29 mouse cellular contexts compared by ENCODE assay signal in genomic region chr2:101015353-101015752, GRCm38 (mm10).
"Had no signal": no experiment of that assay in that cellular context is flagged by ENCODE, and none has a peak within 500 bp of the region (broad histone marks: within the 10 kb centered on the region; RNA-seq: fewer than 3 reads in every experiment).

No protein-coding gene starts in this region.

- DNase-seq: cerebellum, adult 2 months; cerebellum, adult 8-10 months; cerebellum, adult 9-10 months; cerebellum, adult 9-11 months; cerebellum, postnatal 10 days; cerebellum, postnatal 14 days; cerebellum, postnatal 25 days; cerebellum, postnatal 36 days; embryo, embryonic 11 days; forebrain, postnatal 0 days; gastrocnemius, adult 2 months; gastrocnemius, postnatal 10 days; gastrocnemius, postnatal 14 days; gastrocnemius, postnatal 25 days; gastrocnemius, postnatal 36 days; heart, adult 11 months; heart, adult 18-20 months; heart, adult 2 months had no signal

- H3K27ac ChIP-seq: embryonic facial prominence, embryonic 10.5 days; embryonic facial prominence, embryonic 12.5 days; embryonic facial prominence, embryonic 13.5 days; embryonic facial prominence, embryonic 15.5 days; forebrain, embryonic 10.5 days; forebrain, embryonic 12.5 days; forebrain, embryonic 13.5 days; forebrain, embryonic 15.5 days; gastrocnemius, adult 2 months; heart, adult 2 months had no signal

- H3K9me3 ChIP-seq: embryonic facial prominence, embryonic 10.5 days; embryonic facial prominence, embryonic 12.5 days; embryonic facial prominence, embryonic 13.5 days; embryonic facial prominence, embryonic 15.5 days; forebrain, embryonic 10.5 days; forebrain, embryonic 12.5 days; forebrain, embryonic 13.5 days; forebrain, embryonic 15.5 days had no signal

- H3K9ac ChIP-seq: embryonic facial prominence, embryonic 12.5 days; embryonic facial prominence, embryonic 13.5 days; embryonic facial prominence, embryonic 15.5 days; forebrain, embryonic 12.5 days; forebrain, embryonic 13.5 days; forebrain, embryonic 15.5 days; forebrain, postnatal 0 days had no signal

- H3K27me3 ChIP-seq: embryonic facial prominence, embryonic 12.5 days; embryonic facial prominence, embryonic 13.5 days; embryonic facial prominence, embryonic 15.5 days; forebrain, embryonic 12.5 days; forebrain, embryonic 13.5 days; forebrain, embryonic 15.5 days had no signal

- H3K4me1 ChIP-seq: embryonic facial prominence, embryonic 10.5 days; embryonic facial prominence, embryonic 12.5 days; embryonic facial prominence, embryonic 13.5 days; embryonic facial prominence, embryonic 15.5 days; forebrain, embryonic 10.5 days; forebrain, embryonic 12.5 days; forebrain, embryonic 13.5 days; forebrain, embryonic 15.5 days had no signal

- ATAC-seq: forebrain, embryonic 13.5 days; forebrain, embryonic 14.5 days; forebrain, embryonic 15.5 days; forebrain, embryonic 16.5 days; forebrain, postnatal 0 days had no signal

- H3K4me3 ChIP-seq: embryonic facial prominence, embryonic 10.5 days; embryonic facial prominence, embryonic 12.5 days; embryonic facial prominence, embryonic 13.5 days; embryonic facial prominence, embryonic 15.5 days; erythroblast, embryonic 14.5 days; forebrain, embryonic 10.5 days; forebrain, embryonic 12.5 days; forebrain, embryonic 13.5 days; forebrain, embryonic 15.5 days; gastrocnemius, adult 2 months; heart, adult 2 months had no signal

- H3K36me3 ChIP-seq: embryonic facial prominence, embryonic 10.5 days; embryonic facial prominence, embryonic 12.5 days; embryonic facial prominence, embryonic 13.5 days; embryonic facial prominence, embryonic 15.5 days; forebrain, embryonic 10.5 days; forebrain, embryonic 12.5 days; forebrain, embryonic 15.5 days had no signal

- H3K4me2 ChIP-seq: embryonic facial prominence, embryonic 12.5 days; embryonic facial prominence, embryonic 13.5 days; embryonic facial prominence, embryonic 15.5 days; forebrain, embryonic 12.5 days; forebrain, embryonic 13.5 days; forebrain, embryonic 15.5 days had no signal
